Mouse (Mus musculus) midbrain, embryonic 16.5 days (tissue): ENCODE results near the gene Il7r. TPM values are rescaled to one million over a fixed set of nuclear protein-coding genes. Genes with fewer than 3 reads are reported as not detected.

Experiments used
- polyA plus RNA-seq: library from polyadenylated mRNA; unstranded; fragments of >200 nt; fragmentation: Nextera tagmentation; extraction: Ambion mirVana; gene quantifications from 2 replicates; pipeline ENCODE4 v1.2.1, GENCODE M21; 2015

Il7r gene
- polyA plus RNA-seq, 1 experiment from 2014 or later = not detected

Other genes with a start within 250 kb of the Il7r start
- not detected in 2 replicates for gene Ugt3a2, start 194.6 kb downstream of the Il7r start, polyA plus RNA-seq
- gene Capsl, start 94.1 kb downstream of the Il7r start, polyA plus RNA-seq = 4.5 and 5.8 TPM in 2 replicates
- 2.1 and 2.2 TPM in 2 replicates for gene Spef2, start 218.7 kb upstream of the Il7r start, polyA plus RNA-seq